Mouse (Mus musculus): Measurements from ENCODE around the gene 3110082I17Rik.
A peak's percentile ranks its signal among the peaks of the same experiment; 100 is the strongest.

The 3110082I17Rik gene

GRCm38 (mm10) chr5:139378986-139379629 is 81.2 kb downstream of the 3110082I17Rik start:
- peak; percentile 40 to 54 for DNase-seq (ENCODE audit: low spot score in 2 of 2)

DNA sequence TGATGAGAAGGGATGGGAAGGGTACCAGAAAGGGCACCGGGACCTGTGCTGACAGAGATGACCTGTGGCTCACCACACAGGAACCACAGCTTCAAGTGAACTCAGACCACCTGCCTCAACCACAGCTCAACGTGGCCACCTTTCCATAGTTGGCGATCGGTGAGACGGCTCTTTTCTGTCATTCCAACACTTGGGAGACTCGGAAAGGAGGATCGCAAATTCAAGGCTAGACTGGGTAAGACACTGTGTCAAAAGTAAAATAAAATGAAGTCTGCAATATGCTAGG is 82.1 kb downstream of the 3110082I17Rik start:
- no peak for DNase-seq (ENCODE audit: low spot score in 2 of 2)

DNA sequence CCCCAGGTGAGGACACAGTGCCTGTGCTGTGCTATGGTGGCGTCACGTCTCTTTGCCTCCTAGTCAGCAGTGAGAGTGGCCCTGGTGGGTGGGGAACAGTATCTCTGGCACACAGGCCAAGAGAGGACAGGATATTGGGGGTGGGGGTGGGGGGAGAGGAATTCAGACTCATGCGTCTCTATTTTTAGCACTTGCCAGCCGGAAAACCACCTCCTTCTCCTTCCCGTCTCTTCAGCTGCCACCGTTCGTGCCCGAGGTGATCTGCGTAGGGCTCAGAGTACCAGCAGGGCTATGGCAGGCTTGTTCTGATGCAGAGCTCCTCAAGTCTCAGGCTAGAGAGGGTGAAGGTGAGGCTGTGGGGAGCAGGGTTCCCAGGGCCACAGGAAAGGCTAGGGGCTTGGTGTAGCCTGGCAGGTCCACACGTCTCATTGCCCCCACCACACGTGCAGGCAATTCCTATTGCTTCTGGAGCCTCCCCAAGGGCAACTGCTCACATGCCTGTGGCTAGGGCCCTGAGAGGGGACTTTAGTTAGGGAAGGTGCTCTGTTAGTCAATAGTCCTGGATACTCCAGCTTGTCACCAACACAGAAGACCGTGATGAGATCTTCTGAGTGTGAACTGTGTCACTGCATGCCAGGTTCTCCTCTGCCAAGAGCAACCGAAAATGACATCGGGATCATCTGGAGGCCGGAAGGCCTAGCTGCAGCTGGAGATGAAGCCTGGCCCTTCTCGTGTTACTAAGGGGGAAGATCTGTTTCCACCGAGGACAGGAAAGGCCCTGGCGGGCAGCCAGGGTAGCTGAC is 82.7 kb downstream of the 3110082I17Rik start, which contains the start of gene Gpr146:
Gene Gpr146, plus strand, starts transcription at position 230 of the 803 bp plus-strand sequence.
- no peak for DNase-seq (ENCODE audit: low spot score in 2 of 2)

- no peak for DNase-seq (ENCODE audit: low spot score in 2 of 2)
Observed at GRCm38 (mm10) chr5:139374841-139375240, 85.5 kb downstream of the 3110082I17Rik start.

DNA sequence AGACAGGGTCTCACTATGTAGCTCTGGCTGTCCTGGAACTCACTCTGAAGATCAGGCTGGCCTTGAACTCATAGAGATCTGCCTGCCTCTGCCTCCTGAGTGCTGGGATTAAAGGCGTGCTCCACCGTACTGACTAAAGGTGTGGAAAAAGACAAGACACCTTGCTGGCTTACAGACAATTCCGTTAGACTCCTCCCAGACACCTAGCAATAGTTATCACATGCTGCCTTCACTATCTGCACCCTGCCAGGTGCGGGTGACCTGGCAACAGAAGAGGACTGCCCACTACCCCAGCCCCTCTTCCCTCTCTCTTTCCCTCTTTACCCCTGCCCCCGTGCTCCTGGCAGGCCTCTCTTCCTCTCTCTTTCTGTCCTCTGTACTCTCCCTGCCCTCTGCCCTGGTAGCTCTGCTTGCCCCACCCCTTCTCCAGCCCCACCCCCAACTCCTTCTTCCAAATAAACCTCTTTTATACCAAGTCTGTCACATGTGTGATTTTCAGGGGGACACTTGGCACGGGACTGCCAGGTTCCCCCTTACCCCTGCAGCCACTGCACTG is 86.4 kb downstream of the 3110082I17Rik start:
- DNase-seq (ENCODE audit: low spot score in 2 of 2), result no peak

DNA sequence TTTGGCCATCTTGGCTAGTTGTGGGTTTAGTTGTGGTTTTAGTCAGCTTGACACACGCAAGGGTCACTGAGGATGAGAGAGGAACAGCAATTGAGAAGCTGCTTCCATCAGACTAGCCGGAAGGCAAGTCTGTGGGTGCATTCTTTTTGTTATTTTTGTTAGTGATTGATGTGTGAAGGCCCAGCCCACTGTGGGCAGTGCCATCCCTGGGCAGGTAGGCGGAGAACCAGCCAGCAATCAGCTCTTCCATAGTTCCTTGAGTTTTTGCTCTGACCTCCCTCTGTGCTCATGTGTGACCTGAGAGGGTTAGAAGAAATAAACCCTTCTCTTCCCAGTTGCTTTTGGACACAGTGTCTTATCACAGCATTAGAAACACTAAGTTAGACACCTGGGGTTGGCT is 87.2 kb downstream of the 3110082I17Rik start:
- DNase-seq (ENCODE audit: low spot score in 2 of 2), result no peak

DNA sequence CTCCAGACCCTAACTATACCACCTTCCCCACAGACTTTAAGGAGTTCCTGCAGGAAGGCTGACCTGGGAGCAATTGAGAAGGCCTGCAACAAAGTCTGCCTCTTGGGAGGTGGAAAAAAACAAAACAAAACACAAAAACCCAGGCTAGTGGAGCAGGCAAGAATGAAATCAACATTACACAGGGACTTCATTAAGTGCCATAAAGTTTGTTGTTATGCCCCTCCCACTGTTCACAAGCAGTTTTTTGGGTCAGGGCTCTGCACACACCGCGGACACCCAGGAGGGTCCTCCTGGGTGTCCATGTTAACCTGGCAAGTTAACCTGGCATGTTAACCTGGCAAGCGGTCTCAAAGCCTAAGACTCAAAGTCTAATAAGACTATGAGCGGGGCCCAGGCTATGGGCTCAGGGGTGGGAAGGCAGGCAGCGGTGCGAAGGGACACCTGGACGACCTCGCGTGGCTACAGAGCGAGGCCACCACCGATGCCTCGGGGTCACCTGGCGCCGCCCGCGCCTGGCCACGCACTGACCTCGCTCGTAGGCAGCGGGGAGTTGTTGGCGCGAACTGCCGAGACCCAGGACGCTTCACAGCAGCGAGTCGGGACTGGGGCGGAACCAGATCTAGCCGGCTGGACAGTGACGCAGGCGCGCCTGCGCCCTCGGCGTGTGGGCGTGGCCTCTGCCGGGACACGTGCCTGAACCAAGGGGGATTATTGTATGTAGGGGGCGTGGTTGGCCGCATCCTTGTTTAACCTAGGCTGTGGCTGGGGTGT is 88.5 kb downstream of the 3110082I17Rik start:
- peak; percentile 71 to 74 for DNase-seq (ENCODE audit: low spot score in 2 of 2)

DNA sequence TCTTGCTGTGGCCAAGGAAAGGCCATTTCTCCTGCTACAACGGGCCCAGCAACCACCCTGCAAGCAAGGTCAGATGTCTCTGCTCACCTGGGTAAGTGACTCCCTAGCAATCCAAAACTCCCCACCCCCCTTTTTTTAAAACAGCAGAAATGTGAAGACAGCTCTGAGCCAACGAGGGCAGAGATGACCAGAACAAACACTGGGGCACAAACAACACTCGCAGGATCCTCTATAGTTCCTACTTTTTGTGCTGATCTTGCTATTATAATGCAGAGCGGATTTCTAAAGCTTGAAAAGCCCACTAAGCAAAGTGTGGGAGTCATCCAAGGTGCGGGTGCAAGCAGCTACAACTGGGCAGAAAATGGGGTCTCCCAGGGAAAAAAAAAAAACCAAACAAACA is 89.2 kb downstream of the 3110082I17Rik start:
- no peak for DNase-seq (ENCODE audit: low spot score in 2 of 2)

DNA sequence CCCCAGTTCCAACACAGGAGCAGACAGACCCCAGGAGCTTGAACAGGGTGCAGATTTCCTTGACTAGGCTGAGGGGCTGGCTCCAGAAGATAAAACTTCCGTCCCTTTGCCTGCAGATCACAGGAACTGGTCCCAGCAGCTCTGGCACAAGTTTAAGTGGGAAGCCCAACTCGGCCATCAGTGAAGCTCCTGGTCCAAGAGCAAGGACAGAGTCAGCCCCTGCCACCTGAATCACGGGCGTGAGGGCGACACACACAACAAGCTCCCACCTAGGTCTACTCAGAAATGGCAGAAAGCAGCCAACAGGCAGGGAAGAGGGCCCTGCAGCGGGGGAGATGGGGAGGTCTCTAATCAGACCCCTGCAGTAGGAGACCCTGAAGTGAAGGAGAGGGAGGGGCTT is 90.0 kb downstream of the 3110082I17Rik start:
- DNase-seq (ENCODE audit: low spot score in 2 of 2), result no peak

DNA sequence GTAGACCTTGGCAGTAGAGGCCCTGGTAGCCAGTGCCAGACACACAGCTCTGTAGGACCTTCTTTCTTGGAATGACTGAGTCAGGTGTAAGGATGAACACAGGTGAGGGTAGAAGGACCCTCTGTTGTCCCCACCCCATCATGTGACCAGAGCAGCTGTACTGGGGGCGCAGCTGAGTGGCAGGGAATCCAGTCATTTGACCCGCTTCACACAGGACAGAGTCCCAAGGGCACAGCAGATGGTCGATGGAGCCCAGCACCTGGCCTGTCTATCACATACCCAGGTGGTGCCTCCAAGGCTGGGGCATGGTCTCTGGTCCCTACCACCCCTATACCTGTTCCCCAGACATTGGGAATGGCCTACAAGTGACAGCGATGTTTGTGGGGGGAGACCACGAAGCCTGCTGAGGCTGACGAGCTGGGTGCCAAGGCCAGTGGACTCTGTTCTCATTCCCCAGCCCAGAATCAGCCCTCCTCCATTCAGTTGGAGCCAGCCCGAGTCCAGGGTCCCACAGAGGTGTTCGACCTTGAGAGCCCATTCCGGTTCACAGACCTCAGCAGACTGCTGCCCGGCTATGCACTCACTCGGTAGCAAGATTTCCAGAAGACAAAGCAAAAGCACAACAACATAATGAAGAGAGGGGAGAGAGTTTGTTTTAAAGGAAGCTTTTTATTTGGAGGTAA is 91.5 kb downstream of the 3110082I17Rik start:
- no peak for DNase-seq (ENCODE audit: low spot score in 2 of 2)

DNA sequence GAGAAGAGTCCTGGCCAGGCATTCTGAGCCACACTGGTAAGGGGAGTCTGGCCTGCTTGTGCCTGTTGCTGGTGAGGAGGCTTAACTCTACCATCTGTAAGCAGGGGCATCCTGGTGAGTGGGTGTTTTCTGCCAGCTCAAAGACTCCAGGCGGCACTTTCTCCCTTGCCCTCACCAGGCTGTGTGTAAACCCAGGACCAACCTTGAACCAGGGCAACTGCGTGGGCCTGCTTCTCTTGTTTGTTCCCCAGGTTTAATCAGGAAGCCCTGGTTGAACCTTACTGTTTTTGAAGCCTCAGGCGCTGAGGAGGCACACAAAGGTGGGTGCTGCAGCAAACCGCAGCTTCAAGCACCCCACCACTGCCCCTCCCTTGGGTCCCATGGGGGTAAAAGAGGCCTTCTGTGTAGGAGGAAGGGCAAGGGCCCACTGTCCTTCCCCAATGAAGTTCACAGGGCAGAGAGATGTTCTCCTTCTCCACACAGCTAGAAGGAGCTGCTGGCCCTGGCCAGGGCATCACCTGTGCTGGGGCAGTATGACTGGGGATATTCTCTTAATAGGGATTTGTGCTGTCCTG is 92.4 kb downstream of the 3110082I17Rik start:
- no peak for DNase-seq (ENCODE audit: low spot score in 2 of 2)

DNA sequence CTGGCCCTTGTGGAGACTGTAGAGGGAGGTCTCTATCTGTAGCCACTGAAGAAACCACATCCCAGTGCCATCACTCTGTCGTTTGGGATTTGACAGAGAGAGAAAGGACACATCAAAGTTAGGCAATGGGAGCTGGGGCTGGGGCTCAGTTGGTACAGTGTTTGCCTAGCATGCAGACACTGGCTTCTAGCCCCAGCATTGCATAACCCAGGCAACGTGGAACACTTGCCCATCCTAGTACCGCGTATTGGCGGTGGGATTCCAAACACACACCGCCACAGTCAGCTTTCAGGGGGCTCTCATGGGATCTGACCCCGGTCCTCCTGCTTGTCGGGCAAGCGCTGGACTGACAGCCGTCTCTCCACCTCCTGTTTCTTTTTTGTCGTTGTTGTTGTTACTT is 93.8 kb downstream of the 3110082I17Rik start:
- DNase-seq (ENCODE audit: low spot score in 2 of 2), result no peak

DNA sequence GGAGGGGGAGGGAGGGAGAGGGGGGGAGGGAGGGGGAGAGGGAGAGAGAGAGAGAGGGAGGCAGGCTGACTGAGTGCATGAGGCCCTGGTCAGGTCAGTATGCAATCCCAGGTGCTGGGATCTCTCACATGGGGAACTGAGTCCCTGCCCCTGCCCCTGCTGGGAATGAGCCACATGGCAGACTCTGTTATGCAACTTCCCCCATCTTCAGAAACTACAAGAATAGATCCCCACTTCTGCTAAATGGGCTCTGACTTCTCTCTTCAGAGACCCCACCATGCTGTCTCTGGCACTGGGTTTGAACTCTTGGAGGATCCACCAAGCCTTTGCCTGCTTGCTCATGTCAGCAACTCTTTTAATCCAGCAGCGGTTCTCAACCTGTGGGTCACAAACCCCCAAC is 94.5 kb downstream of the 3110082I17Rik start:
- DNase-seq (ENCODE audit: low spot score in 2 of 2), result no peak

- no peak for DNase-seq (ENCODE audit: low spot score in 2 of 2)
Observed at GRCm38 (mm10) chr5:139364911-139365571, 95.3 kb downstream of the 3110082I17Rik start.

DNA sequence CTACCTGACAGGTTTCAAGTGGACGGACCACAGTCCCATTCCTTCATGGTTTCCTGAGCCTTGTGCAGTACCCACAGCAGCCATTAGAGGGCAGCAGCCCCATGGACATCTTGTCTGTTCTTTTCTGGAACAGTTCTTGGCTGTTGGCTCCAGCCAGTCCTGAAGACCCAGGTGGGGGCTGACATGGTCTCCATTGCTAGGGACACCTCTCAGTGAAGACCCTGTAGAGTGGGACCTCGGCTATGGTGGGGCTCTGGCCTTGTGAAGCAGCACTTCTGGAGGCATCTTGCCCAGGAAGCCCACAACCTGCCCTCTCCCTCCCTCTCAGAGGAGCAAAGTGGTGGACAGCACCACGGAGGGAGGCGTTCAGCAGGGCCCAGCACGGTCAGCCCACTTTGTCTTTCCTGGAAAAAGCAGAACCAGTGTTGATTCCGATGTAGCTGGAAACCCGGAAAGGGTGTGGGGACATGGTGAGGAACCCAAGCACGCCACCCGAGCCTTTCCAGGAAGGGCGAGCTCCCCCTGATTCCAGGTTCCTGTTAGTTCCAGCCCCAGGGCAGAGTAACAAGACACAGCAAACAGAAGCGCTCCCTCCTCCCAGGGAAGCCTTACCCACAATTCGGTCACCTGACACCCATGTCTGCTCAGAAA is 95.9 kb downstream of the 3110082I17Rik start:
- DNase-seq (ENCODE audit: low spot score in 2 of 2), result peak; percentile 66 to 87

DNA sequence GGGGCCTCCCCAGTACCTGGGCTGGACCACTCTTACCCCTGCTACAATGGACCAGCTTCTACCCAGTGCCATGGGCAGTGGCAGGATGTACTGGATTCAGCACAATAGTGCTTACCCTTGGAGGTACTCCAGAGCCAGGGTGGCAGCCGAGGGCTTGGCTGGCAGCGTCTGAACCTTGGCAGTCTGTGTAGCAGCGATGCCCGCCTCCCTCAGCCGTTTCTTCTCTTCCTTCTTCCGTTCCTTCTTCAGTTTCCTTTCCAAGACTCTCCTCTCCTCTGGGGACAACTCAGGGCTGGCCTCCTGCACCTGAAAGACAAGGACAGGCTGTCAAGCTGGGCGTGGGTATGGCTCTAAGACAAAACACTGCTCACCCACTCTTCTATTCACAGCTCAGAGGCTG is 96.5 kb downstream of the 3110082I17Rik start:
- DNase-seq (ENCODE audit: low spot score in 2 of 2), result no peak

DNA sequence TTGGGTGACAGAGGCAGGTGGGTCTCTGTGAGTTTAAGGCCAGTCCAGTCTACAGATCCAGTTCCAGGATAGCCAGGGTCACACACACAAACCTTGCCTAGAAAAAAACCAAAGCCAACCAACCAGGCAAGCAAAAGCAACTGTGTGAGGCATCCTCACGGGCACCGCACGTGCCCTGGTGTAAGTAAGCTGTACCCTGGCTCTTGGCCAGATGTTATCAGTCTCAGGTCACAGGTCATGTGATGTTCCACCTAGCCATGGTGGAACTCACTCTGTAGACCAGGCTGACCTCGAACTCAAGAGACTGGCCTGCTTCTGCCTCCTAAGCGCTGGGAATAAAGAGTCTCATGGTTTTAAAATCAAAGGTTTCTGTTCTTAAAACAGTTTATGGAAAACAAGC is 101.1 kb downstream of the 3110082I17Rik start:
- no peak for DNase-seq (ENCODE audit: low spot score in 2 of 2)

GRCm38 (mm10) chr5:139358653-139359052 is 101.7 kb downstream of the 3110082I17Rik start:
- peak in 1 of 2 experiments; percentile 56 for DNase-seq (ENCODE audit: low spot score in 2 of 2)

DNA sequence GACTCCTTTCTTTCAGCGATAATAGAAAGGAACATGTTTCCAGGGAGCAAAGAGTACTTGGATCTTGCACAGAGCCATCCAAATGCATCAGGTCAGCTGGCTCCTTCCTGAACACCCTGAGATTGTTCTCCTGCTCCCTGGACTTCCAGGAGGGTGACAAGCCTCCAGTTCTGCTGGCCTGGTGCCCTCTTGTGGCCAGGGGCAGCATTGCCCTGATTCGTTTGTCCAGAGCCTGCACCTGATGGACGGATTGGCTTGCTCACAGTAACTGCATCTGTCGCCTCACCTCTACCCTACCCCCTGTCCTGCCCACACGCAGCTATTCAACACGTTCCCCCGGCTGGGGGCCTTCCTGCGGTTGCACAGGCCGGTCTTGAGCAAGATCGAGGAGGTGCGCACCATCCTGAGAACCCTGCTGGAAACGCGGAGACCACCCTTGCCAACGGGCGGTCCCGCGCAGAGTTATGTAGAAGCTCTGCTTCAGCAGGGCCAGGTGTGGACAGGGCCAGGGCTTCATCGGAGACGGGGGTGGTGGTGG is 105.0 kb downstream of the 3110082I17Rik start:
- peak; percentile 42 to 78 for DNase-seq (ENCODE audit: low spot score in 2 of 2)

DNA sequence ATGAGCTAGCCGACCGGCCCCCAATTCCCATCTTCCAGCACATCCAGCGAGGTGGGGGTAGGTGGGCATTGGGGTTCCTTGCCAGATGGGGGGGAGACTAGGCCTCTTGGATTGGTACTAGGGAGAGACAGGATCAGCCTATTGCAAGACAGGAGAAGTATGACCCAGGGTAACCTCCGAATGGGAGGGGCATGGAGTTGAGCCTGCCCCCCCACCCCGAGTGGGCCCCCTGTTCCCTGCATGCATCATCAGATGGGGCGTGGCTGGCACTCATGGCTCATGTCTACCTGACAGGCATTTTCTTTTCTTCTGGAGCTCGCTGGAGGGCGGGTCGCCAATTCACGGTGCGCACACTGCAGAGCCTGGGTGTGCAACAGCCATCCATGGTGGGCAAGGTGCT is 106.4 kb downstream of the 3110082I17Rik start:
- DNase-seq (ENCODE audit: low spot score in 2 of 2), result no peak
